Mouse (Mus musculus): Measurements from ENCODE around the gene Sqor. TPM values are rescaled to one million over a fixed set of nuclear protein-coding genes. Genes with fewer than 3 reads are reported as not detected.

Sqor gene
- polyA plus RNA-seq (2017; shearing (Covaris generic)), result 25.2 TPM

GRCm38 (mm10) chr2:122765071-122765793 is at the start of gene Sqor:
Gene Sqor (plus strand): TSS chr2:122765237.

GRCm38 (mm10) chr2:122737894-122738830 is 26.9 kb upstream of the Sqor start, which contains the start of gene Bloc1s6:
Gene Bloc1s6 (plus strand): TSS chr2:122738503.

Other genes starting within 250 kb of the Sqor start
- gene Gatm, start 153.9 kb upstream of the Sqor start, polyA plus RNA-seq (2017; shearing (Covaris generic)), result 1.3 TPM
- gene AA467197, start 128.3 kb upstream of the Sqor start, polyA plus RNA-seq (2017; shearing (Covaris generic)), result not detected
- 0.13 TPM for gene Slc30a4, start 62.6 kb upstream of the Sqor start, polyA plus RNA-seq (2017; shearing (Covaris generic))
- gene Bloc1s6, start 26.7 kb upstream of the Sqor start, polyA plus RNA-seq (2017; shearing (Covaris generic)), result 66.5 TPM